Mouse (Mus musculus) forebrain, embryonic 16.5 days (tissue): Measurements from ENCODE around the gene Kcnj1. TPM values are rescaled to one million over a fixed set of nuclear protein-coding genes. Genes with fewer than 3 reads are reported as not detected.

Experiments used
- polyA plus RNA-seq: library from polyadenylated mRNA; unstranded; fragments of >200 nt; fragmentation: Nextera tagmentation; extraction: Ambion mirVana; gene quantifications from 2 replicates; pipeline ENCODE4 v1.2.1, GENCODE M21; 2015

The Kcnj1 gene
- polyA plus RNA-seq, 1 experiment from 2014 or later, result not detected

Other genes starting within 250 kb of the Kcnj1 start
- gene Kcnj5, start 28.1 kb upstream of the Kcnj1 start, polyA plus RNA-seq, result 0.68 and 0.73 TPM in 2 replicates
- gene Fli1, start 170.4 kb downstream of the Kcnj1 start, polyA plus RNA-seq, result 7.3 and 7.8 TPM in 2 replicates